Mouse (Mus musculus) cerebellum, adult 11-12 months (tissue): ENCODE results near the gene Kcnh1.

Experiments
- DNase-seq: peaks from one replicate; pipeline ENCODE4 v3.0.0; 2022

Kcnh1 gene

DNA sequence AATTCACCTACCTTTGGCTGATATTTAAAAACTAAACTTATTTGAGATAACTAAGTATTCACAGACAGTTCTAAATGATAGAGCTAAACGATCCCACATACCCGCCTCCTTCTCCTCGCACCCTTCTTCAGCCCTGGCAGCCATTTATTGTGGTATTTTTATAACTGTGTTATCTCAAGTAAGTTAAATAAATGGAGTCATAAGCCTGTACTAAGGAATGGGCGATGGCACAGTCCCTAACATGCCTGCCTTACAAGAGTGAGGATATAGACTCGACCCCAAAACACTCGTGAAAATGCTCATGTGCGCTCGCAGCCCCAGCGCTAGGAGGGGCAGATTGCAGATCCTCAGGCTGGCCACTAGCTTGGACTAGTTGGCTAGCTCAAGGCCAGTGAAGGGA lies 79.3 kb downstream of the Kcnh1 start:
- DNase-seq = no peak

DNA sequence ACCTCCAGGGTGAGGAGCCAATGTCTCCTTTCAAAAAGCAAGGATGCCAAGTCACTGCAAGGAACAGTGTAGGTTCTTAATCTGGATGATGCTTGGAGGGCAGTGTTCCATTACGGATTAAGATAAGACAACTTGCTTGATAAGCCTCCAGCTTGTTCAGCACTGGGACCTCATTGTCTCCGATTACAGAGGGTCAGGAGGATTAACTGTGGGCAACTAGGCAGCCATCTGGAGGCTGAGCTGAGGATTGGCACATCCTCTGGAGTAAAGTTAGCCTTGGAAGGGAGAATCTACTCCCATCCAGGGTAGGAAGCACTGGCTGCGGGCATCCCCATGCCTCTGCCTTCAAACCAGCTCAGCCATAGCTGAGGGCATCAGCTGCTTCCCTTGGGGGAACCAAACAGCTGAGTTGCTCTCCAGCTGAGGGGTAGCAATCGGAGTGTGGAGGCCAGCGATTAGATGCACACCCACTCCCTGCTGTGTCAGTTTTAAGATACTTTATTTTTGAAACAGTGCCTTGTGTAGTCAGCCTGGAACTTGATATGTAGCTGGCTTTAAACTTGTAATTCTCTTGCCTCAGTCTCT lies 87.3 kb downstream of the Kcnh1 start:
- no peak for DNase-seq

DNA sequence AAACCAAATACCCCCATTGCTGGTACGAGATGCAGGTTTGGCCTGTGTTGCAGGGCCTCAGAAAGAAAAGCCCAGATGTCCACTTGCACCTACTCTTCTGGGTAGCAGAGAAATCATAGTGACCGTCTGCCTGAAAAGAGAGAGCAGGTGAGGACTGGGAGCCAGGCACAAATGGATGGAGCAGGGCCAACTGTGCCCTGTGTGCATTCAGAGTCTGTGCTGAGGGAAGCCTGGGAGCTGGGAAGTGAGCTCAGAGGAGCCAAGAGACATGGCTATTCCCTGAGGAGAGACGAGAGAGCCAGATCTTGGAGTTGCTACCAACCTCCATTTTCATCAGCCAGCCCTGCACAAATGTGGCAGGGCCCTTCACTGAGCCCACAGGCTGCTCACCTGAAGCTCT lies 93.8 kb downstream of the Kcnh1 start:
- DNase-seq = peak; percentile 82

DNA sequence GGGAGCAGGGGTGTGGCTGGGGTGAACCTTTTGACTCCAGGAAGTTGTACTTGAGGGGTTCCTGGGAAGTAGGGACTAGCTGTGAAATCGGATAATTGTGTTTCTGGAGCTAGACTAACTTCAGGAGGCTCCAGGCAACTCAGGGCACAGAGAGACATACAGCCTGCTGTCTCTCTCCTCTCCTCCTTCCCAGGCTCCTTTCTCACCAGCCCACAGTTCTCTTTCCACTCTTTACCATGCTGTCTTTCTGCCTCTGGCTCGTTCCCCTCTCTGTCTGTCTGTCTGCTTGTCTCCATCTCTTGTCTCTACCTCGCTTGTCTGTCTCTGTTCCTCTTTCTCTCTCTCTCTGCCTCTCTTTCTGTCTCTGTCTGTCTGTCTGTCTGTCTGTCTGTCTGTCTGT lies 94.4 kb downstream of the Kcnh1 start:
- no peak for DNase-seq

DNA sequence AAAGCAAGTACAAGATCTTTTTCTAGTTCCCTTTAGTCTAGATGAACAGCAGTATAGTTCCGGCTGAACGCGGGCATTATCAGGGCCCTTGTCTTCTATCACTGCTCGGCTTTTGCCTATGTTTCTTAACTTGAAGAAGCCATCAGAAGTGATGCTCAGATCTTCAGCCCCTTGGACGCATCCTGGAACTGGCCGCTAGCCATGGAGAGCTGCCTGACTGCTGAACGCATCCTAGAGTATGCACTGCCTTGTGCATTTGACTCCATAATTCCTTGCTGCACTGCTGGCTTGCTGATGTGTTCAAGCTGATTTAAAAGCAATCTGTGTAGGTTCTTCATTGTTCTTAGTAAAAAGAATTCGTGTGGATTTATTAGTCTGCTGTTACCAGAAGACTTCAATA lies 97.9 kb downstream of the Kcnh1 start:
- DNase-seq = no peak

DNA sequence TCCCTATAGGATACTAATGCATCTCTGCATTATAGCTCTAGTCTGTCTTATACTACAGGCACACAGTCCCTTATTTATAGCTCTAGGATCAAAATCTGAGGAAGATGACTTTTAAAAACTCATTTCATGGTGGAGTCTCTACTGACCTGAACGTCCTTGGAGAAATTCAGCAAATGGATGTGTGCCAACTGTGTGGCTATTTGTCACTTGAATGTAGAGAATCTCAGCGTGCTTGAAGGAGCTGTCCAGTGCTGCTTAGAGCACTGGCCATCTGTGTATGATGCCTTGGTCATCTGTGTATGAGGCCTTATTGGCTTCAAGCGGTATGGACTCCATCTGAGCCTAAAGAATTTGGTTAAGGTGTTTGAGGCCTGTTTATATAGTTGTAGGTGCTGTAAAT lies 100.7 kb downstream of the Kcnh1 start:
- no peak for DNase-seq

DNA sequence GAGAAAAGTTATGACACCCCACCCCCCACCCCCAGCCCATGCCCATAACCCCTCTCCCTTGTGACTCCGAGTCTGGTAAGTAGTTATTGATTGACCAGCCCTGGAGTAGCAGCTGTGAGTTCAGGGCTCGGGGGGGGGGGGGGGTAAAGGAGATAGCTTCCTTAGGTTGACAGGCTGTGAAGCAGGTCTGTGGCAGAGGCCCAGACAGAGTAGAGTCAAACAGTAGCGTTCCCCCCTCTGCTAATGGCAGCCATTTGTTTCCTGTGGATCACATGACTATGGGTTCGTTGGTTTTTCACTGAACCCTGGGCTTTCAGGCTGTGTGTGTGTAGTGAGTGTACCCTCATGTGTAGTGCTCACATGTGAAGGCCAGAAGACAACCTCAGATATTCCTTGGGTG lies 102.8 kb downstream of the Kcnh1 start:
- DNase-seq = no peak

DNA sequence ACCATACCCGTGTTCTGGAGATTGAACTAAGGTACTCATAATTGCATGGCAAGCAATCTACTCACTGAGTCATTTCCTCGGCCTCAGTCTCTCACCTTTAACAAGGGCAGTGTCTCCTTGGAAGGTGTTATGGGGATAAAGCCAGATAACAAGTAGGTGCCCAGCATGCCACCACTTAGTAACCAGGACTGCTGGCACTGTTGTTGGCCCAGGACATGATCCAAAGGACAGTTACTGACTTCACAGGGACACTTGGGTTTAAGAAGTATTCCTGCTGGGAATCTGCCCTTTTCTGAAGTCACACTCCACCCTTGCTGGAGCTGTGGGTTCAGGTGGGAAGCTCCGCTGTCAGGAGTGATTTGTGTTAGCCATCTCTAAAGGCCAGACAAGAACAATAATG lies 103.3 kb downstream of the Kcnh1 start:
- peak; percentile 51 for DNase-seq

DNA sequence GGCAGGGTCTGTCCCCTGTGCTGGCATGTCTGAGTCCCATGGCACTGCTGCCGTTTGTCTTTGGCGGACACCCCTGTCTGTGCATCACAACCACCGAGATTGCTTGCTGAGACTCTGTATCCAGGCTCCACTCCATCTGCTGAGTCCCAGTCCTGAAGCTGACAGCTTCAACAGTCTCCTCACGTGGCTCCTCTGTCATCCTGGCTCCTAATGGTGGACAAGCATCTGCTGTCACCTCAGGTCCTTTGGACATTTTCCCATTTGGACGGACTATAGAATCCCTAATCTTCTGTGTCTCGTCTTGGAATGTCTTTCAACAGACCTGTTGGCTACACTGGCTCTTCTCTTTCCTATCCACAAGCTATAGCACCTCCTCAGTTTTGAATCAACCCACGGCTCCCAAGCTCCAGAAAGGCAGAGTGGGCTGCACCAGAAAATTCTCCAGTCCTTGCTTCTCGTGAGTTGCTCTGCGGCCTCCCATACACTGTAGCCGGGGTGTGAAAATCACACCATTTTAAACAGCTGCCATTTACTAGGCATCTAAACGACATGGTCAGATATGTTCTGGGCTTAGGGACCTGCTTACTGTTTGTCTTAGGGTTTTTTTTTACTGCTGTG lies 104.8 kb downstream of the Kcnh1 start:
- peak; percentile 73 for DNase-seq

DNA sequence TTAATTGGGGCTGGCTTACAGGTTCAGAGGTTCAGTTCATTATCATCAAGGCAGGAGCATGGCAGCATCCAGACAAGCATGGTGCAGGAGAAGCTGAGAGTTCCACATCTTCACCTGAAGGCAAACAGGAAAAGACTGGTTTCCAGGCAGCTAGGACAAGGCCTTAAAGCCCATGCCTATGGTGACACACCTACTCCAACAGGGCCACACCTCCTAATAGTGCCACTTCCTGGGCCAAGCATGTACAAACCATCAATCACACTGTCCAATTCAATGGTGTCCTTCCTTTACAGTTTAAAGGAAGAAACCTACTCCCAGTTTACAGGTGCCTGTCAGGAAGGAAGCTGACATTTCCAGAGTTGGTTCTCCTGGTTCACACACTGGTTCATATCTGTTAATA lies 105.3 kb downstream of the Kcnh1 start:
- no peak for DNase-seq

DNA sequence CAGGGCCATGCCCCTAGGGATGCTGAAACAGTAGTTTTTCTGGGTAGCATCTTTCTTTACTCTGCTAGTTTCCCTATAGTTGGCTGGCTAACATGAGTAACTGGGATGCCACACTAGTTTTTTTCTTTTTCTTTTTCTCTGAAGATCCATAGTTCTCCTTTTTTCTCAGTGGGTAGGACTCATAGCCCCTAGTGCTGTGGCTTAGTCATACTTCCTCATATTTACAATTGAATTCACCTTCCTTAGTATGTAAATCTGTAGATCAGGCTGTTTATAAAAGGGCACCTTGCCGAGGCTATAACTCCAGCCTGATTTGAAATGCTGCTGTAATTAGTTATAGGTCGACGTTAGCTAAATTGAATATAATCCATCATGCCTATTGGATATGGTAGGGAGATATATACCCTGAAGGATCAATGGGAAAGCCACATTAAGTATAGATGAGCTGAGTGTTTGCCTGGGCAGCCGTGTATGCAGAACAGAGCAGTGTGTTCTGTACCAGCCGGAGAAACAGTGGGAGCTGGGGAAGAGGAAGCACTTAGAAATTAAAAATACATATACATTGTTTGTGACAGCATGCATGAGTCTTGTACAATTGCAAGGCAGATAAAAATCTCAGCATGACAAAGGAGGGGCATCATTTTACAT lies 107.0 kb downstream of the Kcnh1 start:
- no peak for DNase-seq

DNA sequence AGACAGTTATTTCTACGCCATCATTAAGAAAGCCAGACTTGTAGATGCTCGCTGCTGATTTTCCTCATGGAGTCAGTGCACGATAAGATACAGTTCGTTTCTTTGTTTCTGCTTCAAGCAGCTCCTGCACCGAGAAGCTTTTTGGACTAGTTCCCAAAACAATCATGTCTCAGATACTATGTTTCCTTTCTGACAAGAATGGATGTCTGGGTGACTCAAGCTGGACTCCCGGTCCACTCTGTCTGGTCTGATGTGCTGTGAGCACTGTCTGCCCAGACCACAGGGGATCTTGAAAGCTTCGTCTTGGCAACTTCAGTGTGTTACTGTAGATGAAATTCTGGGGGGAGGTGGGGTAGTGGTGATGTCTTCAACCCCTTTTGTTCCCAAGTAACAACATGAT lies 109.8 kb downstream of the Kcnh1 start:
- DNase-seq = no peak

DNA sequence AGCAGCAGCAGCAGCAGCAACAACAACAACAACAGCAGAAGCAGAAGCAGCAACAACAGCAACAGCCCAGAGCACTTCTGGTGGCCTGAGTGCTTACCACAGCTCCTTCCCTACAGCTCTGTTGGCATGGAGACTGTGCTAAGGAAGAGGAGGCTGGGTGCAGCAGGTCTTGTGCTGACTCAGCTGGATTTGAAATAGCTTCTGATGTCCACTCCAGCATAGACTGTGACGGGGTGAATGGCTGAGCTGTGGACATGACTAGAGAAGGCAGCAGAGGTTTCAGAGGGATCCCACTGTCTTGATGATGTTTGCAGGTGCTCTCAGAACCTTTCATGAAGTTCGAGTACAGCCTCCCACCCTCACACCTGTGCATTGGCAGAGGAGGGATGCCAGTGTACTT lies 113.0 kb downstream of the Kcnh1 start:
- DNase-seq = no peak

DNA sequence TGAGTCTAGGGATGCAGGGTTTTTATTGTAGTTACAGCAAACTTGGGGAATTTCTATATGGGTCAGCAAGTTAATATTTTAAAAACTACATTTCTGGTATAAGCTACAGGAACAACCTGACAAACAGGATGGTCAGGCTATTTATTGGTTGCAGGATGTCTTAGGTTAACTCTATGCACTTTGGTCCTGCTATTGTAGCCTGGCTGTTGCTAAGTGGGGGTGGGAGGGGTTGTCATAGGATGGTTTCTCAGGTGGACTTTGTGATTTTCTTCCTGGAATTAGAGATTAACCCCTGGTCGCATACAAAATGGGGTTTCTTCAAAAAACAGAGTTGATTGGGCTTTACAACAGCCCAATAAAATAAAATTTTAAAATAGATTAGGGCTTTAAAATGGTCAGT lies 114.6 kb downstream of the Kcnh1 start:
- no peak for DNase-seq

DNA sequence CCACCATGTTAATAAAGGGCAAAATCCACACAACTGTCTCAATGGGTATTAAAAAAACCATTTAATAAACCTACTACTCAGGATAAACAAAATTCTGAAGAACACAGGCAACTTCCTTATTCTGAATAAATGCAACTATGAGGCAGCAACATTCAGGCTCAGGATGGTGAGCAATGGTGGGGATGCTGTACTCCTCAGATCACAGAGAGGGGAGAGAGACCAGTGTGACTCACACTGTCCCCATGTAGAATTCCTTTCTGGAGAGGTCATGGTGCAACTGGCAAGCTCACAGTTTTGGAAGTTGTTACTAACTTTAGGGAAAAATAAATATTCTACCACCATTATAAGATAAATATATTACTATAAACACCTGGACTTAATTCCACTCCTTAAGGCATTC lies 116.5 kb downstream of the Kcnh1 start:
- DNase-seq = no peak

DNA sequence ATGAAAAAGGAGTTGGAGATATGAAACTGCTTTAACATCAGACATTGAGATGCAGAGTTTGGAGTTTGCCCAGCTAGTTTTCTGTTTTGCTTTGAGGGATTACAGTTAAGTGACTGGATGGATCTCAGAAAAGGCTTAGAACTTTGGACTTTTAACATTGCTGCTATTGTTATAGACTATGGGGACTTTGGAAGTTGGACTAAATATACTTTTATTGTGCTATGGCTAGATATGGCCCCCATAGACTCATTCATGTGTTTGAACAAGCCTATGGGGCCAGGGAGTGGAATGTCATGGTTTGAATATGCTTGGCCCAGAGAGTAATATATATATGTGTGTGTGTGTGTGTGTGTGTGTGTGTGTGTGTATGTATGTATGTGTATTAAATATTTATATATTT lies 120.7 kb downstream of the Kcnh1 start:
- no peak for DNase-seq

DNA sequence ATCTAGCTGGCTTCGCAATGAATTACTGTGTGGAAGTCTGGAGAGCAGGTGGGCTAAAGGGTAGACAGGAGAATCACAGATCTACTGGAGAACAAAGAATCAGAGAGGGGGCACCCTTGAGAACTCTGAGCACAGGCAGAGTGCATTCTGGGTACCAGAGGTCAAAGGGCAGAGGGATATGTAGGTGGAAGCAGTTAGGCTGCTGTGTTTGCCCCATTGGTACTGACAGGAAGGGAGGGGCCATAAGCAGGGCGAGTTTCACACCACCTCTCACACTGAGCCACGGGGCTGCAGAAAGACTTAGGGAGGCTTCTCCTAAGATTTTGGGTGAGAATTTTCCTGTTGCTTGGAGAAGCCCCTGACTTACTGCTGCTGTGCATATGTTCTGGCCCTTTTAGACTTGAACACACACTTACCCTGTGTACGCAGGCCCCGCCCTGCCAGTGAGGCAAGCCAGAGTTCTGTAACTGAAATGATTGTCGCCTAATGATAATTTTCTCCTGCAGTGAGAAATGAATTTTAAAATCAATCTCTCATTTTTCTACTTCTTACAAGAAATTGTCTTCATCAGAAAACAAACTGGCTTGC lies 121.4 kb downstream of the Kcnh1 start:
- DNase-seq = no peak

DNA sequence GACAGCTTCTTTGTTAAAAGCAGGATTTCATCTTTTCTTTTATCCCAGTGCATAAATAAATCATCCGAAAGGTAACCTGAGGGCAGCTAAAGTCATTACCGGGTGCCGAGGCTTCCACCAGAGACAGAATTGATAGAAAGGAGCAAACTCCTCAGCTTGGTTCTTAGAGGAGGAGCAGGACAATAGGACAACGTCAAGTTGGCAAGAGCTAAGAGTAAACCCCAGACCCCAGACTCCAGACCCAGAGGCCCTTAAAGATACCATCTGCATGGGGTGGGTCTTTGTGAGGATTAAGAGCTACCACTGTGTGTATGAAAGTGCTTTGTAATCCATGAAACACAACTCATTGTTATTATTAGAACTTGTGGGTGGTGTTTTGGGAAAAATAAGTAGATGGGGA lies 121.9 kb downstream of the Kcnh1 start:
- DNase-seq = no peak

DNA sequence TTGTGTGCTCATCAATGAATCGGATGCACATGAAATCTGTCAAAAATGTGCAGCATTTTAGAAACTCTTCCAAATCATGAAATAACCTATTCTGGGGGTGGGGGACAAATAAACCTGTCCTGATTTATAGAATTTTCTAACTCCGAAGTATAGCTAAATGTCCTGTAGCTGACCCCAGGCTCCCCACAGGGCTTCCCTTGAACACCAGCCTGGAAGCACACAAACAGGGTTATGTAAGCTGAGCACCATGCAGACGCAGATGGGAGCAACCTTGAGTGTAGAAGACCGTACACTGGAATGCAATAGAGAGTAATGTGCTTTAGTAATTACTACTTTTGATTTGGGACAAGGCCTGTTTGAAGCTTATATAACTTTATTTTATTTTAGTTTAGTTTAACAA lies 122.4 kb downstream of the Kcnh1 start:
- DNase-seq = no peak

DNA sequence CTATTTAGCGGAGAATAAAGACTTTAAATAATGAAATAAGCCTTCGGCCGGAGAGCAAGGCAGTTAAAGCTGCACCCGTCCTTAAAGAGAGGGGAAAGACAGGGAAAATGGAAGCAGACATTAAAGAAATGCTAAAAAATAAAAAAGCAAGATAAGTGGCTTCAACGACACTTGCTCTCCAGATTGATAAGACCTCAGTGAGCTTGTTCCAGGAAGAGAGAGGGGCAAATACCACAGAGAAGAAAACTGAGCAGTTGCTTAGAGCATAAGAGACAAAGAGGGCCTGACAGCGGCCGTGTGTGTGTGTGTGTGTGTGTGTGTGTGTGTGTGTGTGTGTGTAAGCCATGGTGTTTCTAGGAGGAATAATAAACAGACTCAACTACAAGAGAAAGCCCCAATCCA lies 123.0 kb downstream of the Kcnh1 start:
- no peak for DNase-seq

DNA sequence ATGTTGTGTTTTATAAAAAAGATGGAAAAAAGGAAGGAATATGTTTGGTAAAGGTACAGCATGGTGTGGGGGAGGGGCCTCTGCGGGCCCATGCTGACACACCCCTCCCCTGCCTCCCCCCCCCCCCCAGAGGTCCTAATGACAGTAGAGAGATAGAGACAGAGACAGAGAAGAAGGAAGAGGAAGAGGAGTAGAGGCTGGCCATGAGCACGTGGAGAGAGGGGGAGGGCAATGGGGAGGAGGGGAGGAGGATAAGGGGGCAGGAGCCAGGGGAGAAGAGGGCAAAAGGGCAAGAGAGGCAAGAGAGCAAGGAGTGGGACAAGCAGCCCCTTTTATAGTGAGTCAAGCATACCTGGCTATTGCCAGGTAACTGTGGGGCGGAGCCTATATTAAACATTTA lies 123.5 kb downstream of the Kcnh1 start:
- no peak for DNase-seq

DNA sequence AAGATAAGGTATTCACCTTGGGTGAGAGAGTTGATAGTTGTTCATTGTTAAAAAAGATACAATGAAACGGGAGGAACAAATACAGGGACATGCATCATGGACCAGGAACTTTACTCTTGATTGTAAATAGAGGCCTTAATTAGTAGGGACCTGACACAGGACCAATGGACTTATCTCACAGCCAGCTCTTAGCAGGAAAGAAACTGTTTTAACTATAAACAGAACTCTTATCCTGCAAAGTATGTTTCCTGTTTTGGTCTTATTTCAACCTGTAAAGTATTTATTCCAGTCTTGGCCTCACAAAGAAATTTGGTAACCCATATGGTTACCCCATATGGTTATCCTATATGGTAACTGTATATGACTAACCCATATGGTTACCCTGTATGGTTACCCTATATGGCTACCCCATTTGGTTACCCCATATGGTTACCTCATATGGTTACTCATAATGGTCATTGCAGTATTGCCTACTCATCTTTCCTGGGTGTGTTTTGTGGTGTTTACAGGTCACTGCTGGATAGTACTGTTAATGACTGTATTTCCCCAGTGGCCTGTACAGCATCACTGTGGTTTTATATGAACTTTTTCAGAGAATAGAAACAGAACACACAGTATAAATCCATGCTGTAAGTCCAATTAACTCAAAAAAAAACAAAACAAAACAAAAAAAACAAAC lies 125.0 kb downstream of the Kcnh1 start:
- DNase-seq = no peak

DNA sequence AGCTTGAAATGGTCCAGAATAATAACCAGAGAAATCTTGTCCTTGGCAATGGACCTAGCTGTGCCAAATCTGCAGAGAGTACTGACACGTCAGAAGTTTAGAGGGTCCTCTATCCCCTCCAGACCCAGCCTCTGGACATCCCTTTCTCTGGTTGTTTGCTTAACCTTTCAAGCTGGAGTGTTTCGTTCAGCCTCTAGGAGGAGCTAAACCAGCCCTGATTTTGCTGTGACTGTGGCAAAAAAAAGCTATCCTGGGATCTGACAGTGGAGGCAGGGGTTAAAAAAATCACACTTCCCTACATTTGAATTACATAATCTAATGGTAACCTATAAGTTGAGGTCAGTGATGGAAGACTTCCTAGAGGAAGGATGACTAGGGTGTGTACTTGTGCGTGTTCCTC lies 133.6 kb downstream of the Kcnh1 start:
- no peak for DNase-seq

DNA sequence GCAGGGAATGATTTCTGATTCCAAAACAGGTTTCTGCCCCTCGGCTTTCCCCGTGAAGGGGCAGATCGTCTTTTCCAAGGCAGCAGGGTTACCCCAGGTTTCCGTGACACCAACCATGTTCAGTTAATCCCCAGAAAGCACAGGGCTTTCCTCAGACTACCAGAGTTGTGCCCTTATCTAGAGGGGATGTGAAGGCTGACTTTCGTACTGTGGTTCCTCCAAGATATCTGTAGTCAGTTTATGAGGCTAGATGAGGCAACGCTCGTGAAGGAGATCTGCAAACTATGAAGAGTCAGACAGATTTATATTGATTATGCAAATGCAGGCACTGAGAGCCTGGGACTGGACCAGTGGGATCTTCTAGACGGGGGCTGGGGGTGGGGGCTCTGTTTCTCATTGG lies 136.5 kb downstream of the Kcnh1 start:
- no peak for DNase-seq
